Mouse (Mus musculus): Measurements from ENCODE around the gene Zw10.

Zw10 gene

GRCm38 (mm10) chr9:49055333-49056205 lies at the start of gene Zw10:
Gene Zw10 (plus strand): TSS chr9:49055613.
- peak; percentile 93 for DNase-seq (ENCODE audit: extremely low spot score, low spot score)

DNA sequence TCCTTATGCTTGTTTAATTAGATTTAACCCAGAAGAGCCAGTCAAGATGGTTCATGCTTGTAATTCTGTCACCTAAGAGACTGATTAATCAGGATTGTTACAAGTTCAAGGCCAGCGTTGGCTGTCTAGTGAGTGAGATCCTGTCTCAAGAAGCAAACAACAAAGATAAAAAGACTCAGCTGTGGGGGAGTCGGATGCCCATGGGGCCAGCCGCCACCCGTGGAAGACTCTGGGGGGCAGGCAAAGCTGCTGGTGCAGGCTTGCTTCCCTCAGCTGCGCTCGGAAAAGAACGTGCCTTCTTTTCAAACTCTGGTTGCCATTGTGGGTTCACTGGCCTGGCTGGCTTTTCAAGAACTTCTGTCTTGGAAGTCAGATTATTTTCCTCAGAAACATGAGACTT lies 39.6 kb upstream of the Zw10 start:
- no peak for DNase-seq (ENCODE audit: extremely low spot score, low spot score)

GRCm38 (mm10) chr9:49021289-49021688 lies 34.1 kb upstream of the Zw10 start:
- DNase-seq (ENCODE audit: extremely low spot score, low spot score): no peak

- no peak for DNase-seq (ENCODE audit: extremely low spot score, low spot score)
Observed at GRCm38 (mm10) chr9:49023956-49024355, 31.5 kb upstream of the Zw10 start.

DNA sequence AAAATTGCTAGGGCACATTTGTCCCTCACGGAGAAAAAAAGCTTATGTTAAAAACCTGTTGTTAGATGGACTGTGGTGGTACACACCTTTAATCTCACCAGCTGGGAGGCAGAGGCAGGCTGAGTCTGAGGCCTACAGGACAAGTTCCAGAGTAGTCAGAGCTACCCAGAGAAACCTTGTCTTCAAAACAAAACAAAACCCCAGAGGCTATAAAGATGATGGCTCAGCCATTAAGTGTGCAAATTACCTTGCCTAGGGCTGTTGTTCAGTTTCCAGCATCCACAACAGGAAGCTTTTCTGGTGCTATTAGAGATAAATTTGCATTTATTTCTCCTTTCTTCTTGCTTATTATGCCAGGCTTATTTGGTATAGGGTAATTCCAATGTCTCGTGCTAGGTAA lies 30.9 kb upstream of the Zw10 start:
- no peak for DNase-seq (ENCODE audit: extremely low spot score, low spot score)

GRCm38 (mm10) chr9:49034764-49035163 lies 20.6 kb upstream of the Zw10 start:
- DNase-seq (ENCODE audit: extremely low spot score, low spot score): no peak

DNA sequence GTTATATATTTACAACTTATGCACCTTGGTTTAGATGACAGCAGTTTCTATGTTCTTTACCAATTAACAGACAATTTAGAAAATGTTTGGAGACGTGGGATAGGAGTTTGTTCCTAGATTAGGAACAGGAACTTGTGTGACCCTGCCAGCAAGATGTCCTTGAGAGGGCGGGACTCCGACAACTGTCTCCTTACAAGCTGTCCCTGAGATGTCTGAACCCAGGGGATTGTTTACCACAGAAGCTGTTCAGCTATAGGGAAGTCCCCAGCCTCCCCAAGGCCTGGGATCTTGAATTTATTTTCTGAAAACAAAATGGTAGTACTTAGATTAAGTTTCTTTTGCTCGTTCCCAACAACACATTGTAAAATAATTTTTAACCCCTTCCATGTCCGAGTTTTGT lies 4.5 kb upstream of the Zw10 start:
- no peak for DNase-seq (ENCODE audit: extremely low spot score, low spot score)

DNA sequence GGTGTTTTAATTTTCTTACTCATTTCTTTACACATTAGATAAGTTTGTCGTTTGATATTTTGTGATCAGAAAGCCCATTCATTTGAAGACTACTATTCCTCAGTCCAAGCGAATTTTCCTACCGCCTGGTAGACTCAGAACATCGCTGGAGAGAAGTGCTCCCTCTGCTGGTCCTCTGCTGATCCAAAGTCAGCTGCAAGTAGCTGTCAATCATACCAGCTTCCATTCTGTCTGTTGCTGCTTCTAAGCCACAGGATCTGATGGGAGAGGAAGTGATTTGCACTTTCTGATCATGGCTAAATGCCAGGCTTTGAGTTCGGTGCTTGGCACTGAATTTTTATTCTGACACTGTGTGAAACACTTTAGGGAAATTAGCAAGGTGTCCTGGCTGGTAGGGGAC lies 4.1 kb upstream of the Zw10 start:
- DNase-seq (ENCODE audit: extremely low spot score, low spot score): peak; percentile 28

GRCm38 (mm10) chr9:49054028-49054427 lies 1.4 kb upstream of the Zw10 start:
- no peak for DNase-seq (ENCODE audit: extremely low spot score, low spot score)

DNA sequence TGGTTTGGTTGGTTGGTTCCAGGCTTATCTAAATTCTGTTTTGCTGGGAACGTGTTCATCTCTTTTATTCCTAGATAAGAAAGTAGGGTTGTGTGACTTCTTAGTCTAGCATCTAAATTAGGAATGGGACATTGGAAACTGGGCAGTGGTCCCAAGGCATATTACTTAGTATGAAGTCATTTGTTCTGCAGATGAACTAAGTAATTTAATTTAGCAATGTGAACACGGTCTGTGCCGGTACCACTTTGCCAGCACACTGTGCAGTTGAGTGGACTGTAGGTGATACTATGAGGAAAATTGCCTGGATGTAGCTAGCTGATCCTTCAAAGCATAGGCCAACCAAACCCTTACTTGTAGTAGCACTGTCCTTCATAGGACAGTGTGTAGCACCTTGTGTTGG lies 21.4 kb downstream of the Zw10 start:
- no peak for DNase-seq (ENCODE audit: extremely low spot score, low spot score)

DNA sequence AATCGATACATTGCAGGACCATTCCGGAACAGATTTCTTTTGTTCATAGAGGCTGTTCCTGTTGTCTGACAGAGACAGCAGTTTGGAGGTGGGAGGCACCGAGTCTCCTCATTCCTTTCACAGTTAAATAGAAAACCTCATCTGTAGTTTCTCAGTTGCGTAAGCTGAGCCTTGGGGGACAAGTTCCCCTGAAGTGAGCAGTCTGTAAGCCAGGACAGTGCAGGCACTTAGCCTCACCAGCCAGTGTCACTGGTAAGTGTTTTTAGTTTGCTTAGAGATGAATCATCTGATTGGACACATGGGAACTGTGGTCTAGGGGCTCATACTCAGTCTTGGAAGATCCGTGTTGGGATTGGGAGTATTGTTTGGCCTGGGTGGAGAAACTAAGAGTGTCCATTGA lies 25.7 kb downstream of the Zw10 start, which contains the start of gene Tmprss5:
Gene Tmprss5, plus strand, starts transcription at position 154 of the 400 bp plus-strand sequence.
- DNase-seq (ENCODE audit: extremely low spot score, low spot score): no peak

- peak; percentile 72 for DNase-seq (ENCODE audit: extremely low spot score, low spot score)
Observed at GRCm38 (mm10) chr9:49081561-49081960, 26.1 kb downstream of the Zw10 start.

DNA sequence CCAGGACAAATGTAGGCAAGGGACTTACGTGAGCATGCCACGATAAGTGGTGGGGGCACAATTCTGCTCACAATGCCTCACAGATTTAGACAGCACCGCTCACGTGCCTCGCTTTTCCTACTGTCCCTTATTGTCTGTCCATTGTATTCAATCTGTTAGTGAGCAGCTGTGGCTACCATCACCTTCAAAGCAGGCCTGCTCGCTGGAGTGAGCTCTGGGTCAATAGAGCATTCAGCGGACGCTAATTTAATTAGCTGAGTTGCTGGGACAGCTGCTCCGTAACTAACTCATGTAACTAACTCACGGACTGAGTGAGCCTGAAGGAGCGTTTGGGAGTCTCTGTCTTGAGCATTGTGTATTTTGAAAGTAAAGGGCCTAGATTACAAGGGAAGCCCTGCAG lies 31.9 kb downstream of the Zw10 start:
- DNase-seq (ENCODE audit: extremely low spot score, low spot score): no peak

GRCm38 (mm10) chr9:49098871-49099270 lies 43.5 kb downstream of the Zw10 start:
- DNase-seq (ENCODE audit: extremely low spot score, low spot score): no peak

DNA sequence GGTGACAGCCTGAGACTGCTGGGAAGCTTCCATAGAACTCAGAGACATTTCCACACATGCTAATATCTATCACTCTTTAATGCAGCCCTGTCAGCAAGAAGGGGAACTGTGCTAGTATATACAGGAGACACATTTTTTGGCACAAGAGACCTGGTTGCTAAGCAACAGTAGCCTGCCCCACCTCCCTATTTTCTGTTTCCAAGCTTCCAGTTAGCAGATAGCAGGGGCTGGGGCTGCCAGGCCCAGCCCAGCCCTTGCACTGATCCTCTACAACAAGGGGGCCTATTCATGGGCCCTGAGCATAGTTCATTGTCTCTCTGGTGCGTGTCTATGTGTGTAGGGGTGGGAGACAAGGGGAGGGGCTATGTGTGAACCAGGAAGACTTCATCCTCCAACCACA lies 46.9 kb downstream of the Zw10 start:
- no peak for DNase-seq (ENCODE audit: extremely low spot score, low spot score)

DNA sequence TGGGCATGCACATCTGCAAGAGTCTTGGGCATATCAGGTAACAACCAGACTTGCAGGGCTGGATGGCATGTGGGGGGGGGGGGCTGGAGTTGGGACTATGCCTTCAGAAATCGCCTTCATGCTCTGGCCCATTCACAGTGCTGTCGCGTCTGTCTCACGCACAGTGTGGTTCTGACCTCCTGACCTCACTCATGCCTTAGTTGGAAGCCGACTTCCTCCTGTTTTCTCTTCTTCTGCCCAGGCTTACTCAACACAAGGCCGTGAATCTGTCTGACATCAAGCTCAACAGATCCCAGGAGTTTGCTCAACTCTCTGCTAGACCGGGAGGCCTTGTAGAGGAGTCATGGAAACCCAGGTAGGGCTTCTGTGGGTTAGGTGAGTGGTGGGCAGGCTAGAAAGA lies 53.7 kb downstream of the Zw10 start:
- DNase-seq (ENCODE audit: extremely low spot score, low spot score): no peak

GRCm38 (mm10) chr9:49110476-49111220 lies 55.2 kb downstream of the Zw10 start:
- DNase-seq (ENCODE audit: extremely low spot score, low spot score): no peak

DNA sequence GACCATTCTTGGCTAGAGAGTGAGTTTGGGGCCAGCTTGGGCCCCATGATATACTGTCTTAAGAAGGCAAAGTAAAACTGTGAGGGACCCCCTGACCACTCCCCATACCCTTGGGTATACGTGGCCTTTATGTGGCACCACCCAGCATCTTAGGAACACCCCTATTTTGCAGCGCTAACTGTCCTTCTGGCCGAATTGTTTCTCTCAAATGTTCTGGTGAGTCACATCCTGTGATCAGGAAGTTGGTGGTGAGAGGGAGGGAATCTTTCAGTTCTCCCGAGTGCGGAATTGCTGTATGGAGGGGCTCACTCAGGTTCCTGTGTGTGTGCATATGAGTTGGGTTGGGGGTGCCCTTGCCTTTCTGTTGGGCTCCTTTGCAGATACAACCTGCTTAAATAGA lies 55.9 kb downstream of the Zw10 start:
- DNase-seq (ENCODE audit: extremely low spot score, low spot score): no peak

DNA sequence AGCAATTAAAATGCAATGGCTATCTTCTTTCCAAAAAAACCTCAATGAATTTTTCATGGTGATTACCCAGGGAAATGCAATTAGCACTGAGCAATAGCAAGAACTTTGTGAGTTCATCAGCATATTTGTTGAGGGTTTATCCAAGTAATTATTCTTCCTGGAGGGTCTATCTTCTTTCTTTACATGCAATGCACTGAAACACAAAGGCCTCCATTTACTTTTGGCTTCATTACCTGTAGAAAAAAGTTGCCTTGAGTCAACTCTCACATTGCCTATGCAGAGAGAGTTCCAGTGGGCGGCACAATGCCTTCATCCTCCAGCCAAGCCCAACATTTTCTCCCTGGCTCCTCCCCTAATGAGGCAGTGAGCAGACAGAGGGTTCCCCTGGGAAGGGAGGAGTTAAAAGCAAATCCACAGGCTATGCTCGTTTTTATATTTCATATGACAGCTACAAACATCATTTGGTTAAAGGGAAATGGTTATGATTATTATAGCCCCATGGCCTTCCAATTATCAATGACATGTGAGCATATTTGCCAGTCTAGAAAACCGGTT lies 62.9 kb downstream of the Zw10 start:
- no peak for DNase-seq (ENCODE audit: extremely low spot score, low spot score)

GRCm38 (mm10) chr9:49119759-49120158 lies 64.3 kb downstream of the Zw10 start:
- DNase-seq (ENCODE audit: extremely low spot score, low spot score): no peak

GRCm38 (mm10) chr9:49125706-49126105 lies 70.3 kb downstream of the Zw10 start:
- DNase-seq (ENCODE audit: extremely low spot score, low spot score): no peak

All from neural tube, embryonic 10.5 days (tissue).